Mouse (Mus musculus) fibroblast of lung, adult 2 months (primary cell): ENCODE results near the gene Hist3h2ba.
A peak's percentile ranks its signal among the peaks of the same experiment; 100 is the strongest.

Experiments used
- DNase-seq: peaks from one replicate; pipeline ENCODE4 v3.0.0-alpha.2; 2011; ENCODE audit warnings: low read depth

Hist3h2ba gene

GRCm38 (mm10) chr11:58948542-58949479 is at the start of gene Hist3h2ba:
Hist3h2ba (plus strand) TSS chr11:58948920.
- no peak for DNase-seq

- DNase-seq = no peak
Observed at GRCm38 (mm10) chr11:58901080-58901479, 47.6 kb upstream of the Hist3h2ba start.

GRCm38 (mm10) chr11:58903511-58904409 is 45.0 kb upstream of the Hist3h2ba start, which contains the start of gene Zfp39:
Zfp39 (minus strand) TSS chr11:58904225.
- peak; percentile 87 for DNase-seq

DNA sequence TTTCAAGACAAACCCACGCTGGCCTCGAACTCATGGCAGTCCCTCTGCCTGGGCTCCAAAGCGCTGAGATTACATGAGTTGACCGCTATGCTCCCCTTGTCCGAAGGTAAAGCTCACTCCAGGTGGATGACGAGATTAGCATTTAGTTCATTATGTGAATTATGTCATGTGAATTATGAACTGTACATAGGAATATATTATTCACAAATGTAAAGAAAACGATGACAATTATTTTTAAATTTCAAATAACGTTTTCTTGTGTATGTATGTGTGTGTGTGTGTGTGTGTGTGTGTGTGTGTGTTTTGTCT is 44.4 kb upstream of the Hist3h2ba start:
- DNase-seq = no peak

GRCm38 (mm10) chr11:58904838-58905237 is 43.9 kb upstream of the Hist3h2ba start:
- DNase-seq = peak; percentile 15

- DNase-seq = no peak
Observed at GRCm38 (mm10) chr11:58913776-58914175, 34.9 kb upstream of the Hist3h2ba start.

- DNase-seq = no peak
Observed at GRCm38 (mm10) chr11:58914461-58915028, 34.2 kb upstream of the Hist3h2ba start.

- DNase-seq = no peak
Observed at GRCm38 (mm10) chr11:58916879-58917744, 31.6 kb upstream of the Hist3h2ba start.

GRCm38 (mm10) chr11:58917745-58918366 is 30.9 kb upstream of the Hist3h2ba start, which contains the start of gene Btnl10:
Btnl10 (plus strand) TSS chr11:58917908.
- no peak for DNase-seq

DNA sequence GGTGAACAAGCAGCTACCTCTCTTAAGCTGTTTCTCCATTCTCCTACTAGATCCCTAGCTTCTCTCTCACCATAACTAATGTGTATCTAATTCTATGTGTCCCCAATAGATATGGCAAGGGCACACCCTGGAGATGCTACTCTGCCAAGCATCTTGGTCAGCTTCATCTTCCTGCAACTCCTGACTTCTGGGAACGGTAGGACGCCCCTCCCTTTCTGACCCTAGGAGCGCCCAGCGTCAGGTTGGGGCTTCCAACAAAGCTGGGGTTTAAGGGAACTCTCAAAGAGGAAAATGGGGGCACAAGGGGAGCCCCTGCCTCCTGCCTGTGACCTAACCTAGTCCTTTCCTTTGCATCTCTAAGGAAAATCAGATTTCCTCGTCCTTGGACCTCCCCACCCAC is 30.0 kb upstream of the Hist3h2ba start:
- DNase-seq = no peak

DNA sequence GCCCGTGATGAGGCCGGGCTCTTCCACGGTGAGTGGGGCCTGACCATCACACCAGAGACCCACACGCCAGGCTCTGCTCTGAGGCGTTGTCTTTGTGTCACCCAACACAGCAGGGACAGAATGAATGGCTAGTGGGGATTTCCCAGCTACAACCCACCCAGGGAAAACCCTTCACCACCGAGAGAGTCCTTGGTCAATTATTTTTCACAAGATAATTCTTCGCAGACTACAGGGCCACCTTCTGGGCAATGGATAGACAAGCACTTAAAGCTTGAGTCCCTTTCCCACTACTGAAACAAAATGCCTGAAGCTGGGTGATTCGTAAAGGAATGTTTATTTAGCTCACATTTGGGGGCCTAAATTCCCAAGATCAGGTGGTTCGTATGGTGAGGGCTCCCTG is 26.3 kb upstream of the Hist3h2ba start:
- DNase-seq = no peak

DNA sequence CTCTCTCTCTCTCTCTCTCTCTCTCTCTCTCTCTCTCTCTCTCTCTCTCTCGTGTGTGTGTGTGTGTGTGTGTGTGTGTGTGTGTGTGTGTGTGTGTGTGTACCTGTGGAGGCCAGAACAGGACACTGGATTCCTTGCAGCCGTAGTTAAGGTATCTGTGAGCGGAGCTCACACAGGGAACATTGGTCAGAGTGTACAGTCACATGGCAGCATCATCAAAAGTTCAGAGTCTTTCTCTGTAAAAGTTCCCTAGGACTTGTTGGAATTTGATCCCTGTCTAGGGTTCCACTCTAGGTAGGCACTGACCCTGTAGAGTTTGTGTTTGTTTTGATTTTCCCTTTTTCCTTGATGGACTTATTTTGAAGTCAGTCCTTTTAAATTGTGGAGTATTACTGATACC is 22.1 kb upstream of the Hist3h2ba start:
- no peak for DNase-seq

DNA sequence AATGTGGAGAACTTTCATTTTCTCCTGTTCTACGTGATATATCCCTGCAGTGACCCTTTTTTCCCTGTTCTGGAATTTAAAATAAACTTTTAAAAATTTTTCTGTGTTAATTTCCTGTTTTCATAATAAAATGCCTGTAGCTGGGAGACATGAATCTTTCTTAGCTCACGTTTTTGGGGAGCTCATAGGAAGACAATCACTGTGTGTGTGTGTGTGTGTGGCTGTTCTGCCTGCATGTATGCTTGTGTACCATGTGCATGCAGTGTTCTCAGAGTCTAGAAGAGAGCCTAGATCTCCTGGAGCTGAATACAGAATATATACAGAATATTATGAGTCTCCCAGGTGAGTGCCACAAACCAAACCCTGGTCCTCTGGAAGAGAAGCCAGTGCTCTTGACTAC is 21.7 kb upstream of the Hist3h2ba start:
- DNase-seq = no peak

- DNase-seq = no peak
Observed at GRCm38 (mm10) chr11:58927790-58928651, 20.7 kb upstream of the Hist3h2ba start.

DNA sequence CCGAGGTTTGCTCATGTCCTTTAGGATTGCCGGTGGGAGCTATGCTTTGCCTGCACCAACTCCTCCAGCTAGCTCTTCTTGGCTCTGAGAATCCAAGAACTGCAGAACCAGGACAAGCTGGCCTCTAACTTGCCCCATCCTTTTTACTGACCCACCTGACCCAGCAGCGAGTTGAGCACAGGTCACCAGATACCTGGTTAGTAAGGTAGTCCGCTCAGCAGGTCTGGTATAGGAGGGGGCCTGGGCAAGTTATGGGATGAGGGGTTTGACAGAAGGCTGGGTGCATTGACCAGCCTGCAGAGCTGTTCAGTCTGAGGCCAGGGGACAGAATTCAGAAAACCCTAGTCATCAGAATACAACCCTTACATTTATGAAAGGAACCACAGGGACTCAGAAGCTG is 19.7 kb upstream of the Hist3h2ba start:
- DNase-seq = no peak

DNA sequence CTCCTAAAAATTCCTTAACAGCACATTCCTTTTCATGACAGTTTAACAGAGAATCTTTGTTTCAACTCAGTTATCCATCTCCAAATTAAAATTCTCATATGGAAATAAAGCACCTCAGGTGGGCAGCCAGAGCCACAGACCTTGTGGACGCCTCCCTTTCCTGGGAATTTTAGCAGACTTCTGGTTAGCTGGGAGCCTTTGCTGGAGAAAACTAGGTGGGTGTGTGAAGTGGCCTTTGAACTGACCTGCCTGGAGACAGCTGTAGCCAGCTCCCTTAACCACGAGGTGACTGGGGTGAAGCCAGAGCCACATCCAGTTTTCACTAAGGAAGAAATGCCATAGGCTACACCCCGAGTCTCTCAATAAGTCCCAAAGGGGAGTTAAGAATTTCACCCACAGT is 19.1 kb upstream of the Hist3h2ba start:
- no peak for DNase-seq

- DNase-seq = no peak
Observed at GRCm38 (mm10) chr11:58930254-58930653, 18.5 kb upstream of the Hist3h2ba start.

GRCm38 (mm10) chr11:58931576-58931975 is 17.1 kb upstream of the Hist3h2ba start:
- DNase-seq = no peak

- DNase-seq = no peak
Observed at GRCm38 (mm10) chr11:58937909-58938308, 10.8 kb upstream of the Hist3h2ba start.
